Comparison of ENCODE assay signal across 8 mouse cellular contexts in the genomic region with DNA sequence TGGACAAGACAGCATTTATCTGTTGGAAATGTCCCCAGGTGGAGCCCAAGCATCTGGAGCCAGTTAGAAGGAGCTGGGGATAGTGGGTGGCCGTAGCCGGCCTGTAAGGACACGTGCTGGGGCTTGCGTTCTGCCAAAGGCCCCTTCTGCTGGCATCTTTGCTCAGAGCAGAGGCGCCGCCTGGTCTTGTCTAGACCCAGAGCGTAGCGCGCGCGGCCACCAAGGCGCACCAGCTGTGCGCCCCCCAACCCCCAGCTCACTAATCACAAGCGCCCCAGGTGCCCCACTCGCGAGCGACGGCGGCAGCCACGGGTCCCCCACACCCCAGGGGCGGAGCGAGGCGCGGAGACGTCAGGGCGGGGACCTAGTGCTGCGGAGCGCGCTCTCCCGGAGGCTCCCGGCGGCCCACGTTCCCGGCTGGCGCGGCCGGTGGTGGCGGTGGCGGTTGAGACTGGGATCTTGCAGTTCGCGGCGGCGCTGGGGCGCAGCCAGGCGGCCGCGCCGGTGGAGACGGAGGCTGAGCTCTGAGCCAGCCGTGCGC. TPM values are rescaled to one million over a fixed set of nuclear protein-coding genes. Genes with fewer than 3 reads are reported as not detected.
DNase-seq lines count a peak whose midpoint lies in the region; ATAC-seq lines count a peak whose summit lies in the region.

Pakap (plus strand) TSS at position 514 of the 541 bp plus-strand sequence.

- H3K36me3 ChIP-seq in hindbrain, embryonic 16.5 days (ENCODE audit: control insufficient read depth, insufficient read depth, low read length) = no peaks in the 10 kb centered on the region
- no peaks in the 10 kb centered on the region for H3K36me3 ChIP-seq in limb, embryonic 10.5 days
- H3K36me3 ChIP-seq in midbrain, embryonic 14.5 days (ENCODE audit: control insufficient read depth, insufficient read depth, low read length) = no peaks in the 10 kb centered on the region

- H3K4me2 ChIP-seq in hindbrain, embryonic 16.5 days (ENCODE audit: low read length) = peak within 1 kb of the TSS; percentile 96
- H3K4me2 ChIP-seq in midbrain, embryonic 14.5 days (ENCODE audit: low read length) = peak within 1 kb of the TSS; percentile 84

- H3K4me1 ChIP-seq in hindbrain, embryonic 16.5 days (ENCODE audit: control insufficient read depth, insufficient read depth, low read depth, low read length) = peaks cover 13% of the 10 kb centered on the region
- peaks cover 42% of the 10 kb centered on the region for H3K4me1 ChIP-seq in limb, embryonic 10.5 days
- no peaks in the 10 kb centered on the region; the same call in 1 of the 2 replicates for H3K4me1 ChIP-seq in midbrain, embryonic 14.5 days (ENCODE audit: control insufficient read depth, insufficient read depth, low read length)

- peak within 1 kb of the TSS; percentile 86 for H3K9ac ChIP-seq in hindbrain, embryonic 16.5 days (ENCODE audit: low read depth, low read length)
- H3K9ac ChIP-seq in midbrain, embryonic 14.5 days (replicated peaks; ENCODE audit: low read length) = peak within 1 kb of the TSS; percentile 72

- H3K4me3 ChIP-seq in hindbrain, embryonic 16.5 days (ENCODE audit: low read length) = peak within 1 kb of the TSS; percentile 75
- peak within 1 kb of the TSS; percentile 77 for H3K4me3 ChIP-seq in limb, embryonic 10.5 days
- H3K4me3 ChIP-seq in midbrain, embryonic 14.5 days (replicated peaks; ENCODE audit: low read depth, low read length) = peak within 1 kb of the TSS; percentile 50

- no peaks in the 10 kb centered on the region for H3K27me3 ChIP-seq in hindbrain, embryonic 16.5 days (replicated peaks; ENCODE audit: control insufficient read depth, insufficient read depth, low read length)
- peaks cover 15% of the 10 kb centered on the region for H3K27me3 ChIP-seq in limb, embryonic 10.5 days (ENCODE audit: low read depth, poor library complexity, severe bottlenecking)
- no peaks in the 10 kb centered on the region for H3K27me3 ChIP-seq in midbrain, embryonic 14.5 days (ENCODE audit: control insufficient read depth, insufficient read depth, low read length)

- no peaks in the 10 kb centered on the region for H3K9me3 ChIP-seq in hindbrain, embryonic 16.5 days (ENCODE audit: control insufficient read depth, low read length)
- no peaks in the 10 kb centered on the region for H3K9me3 ChIP-seq in limb, embryonic 10.5 days (replicated peaks)
- no peaks in the 10 kb centered on the region for H3K9me3 ChIP-seq in midbrain, embryonic 14.5 days (ENCODE audit: control insufficient read depth, low read length)

- ATAC-seq in hindbrain, embryonic 16.5 days = peak; percentile 91
- ATAC-seq in midbrain, embryonic 14.5 days (ENCODE audit: low FRiP score, low TSS enrichment) = peak; percentile 84
- no peak for ATAC-seq in erythroid progenitor cell, adult 5-6 weeks (replicated peaks; ENCODE audit: low FRiP score, poor library complexity, severe bottlenecking)

- WGBS in hindbrain, embryonic 16.5 days = under 1% methylated on average over 48 of the region's 51 CpGs
- WGBS in limb, embryonic 10.5 days = under 1% methylated on average over 51 of the region's 51 CpGs
- under 1% methylated on average over 47 of the region's 51 CpGs for WGBS in midbrain, embryonic 14.5 days

- peak; percentile 62 for DNase-seq in R1 (ENCODE audit: low read depth, low spot score)
- peak; percentile 66 to 71 for DNase-seq in cerebellum, postnatal 14 days
- DNase-seq in gastrocnemius, adult 18-20 months (ENCODE audit: low spot score) = peak; percentile 7
- DNase-seq in limb, embryonic 10.5 days (ENCODE audit: low spot score) = peak; percentile 83
- peak; percentile 80 for DNase-seq in midbrain, embryonic 14.5 days
- peak; percentile 28 for DNase-seq in telencephalon, adult 2 months (ENCODE audit: low read depth, low spot score)

- H3K27ac ChIP-seq in hindbrain, embryonic 16.5 days (ENCODE audit: low read depth, low read length) = peak within 1 kb of the TSS; percentile 83
- H3K27ac ChIP-seq in limb, embryonic 10.5 days = peak within 1 kb of the TSS; percentile 96
- peak within 1 kb of the TSS; percentile 77 for H3K27ac ChIP-seq in midbrain, embryonic 14.5 days (replicated peaks; ENCODE audit: low read depth, low read length)

RNA-seq across cellular contexts. Expression of gene Pakap, which starts in this region (rescaled TPM):
- 1 to 10 TPM; 2.8 to 4.8 TPM for total RNA-seq in gastrocnemius, adult 18-20 months (2021)
- 14.0 and 14.1 TPM in 2 replicates for polyA plus RNA-seq in hindbrain, embryonic 16.5 days (2015; fragmentation: Nextera tagmentation; extraction: Ambion mirVana)
- polyA plus RNA-seq in limb, embryonic 10.5 days (2016; fragmentation: Nextera tagmentation; extraction: Ambion mirVana) = 24.6 and 39.4 TPM in 2 replicates
- 6.4 and 10.7 TPM in 2 replicates for polyA plus RNA-seq in midbrain, embryonic 14.5 days (2014; fragmentation: Nextera tagmentation; extraction: Ambion mirVana)
- not detected in 2 replicates for total RNA-seq in erythroid progenitor cell, adult 5-6 weeks (2015; ENCODE audit: low replicate concordance)
- 1.2 TPM in 1 of 2 replicates, not detected in the other for total RNA-seq in erythroid progenitor cell, adult 5-6 weeks (2017; ENCODE audit: low replicate concordance)

Comparison
In these comparisons a context has a peak if more than half of its experiments do, and no peak if none do; other contexts are left out.
1. DNase-seq: peak in every context shown above with its lines; median percentile 83 in limb, embryonic 10.5 days; 80 in midbrain, embryonic 14.5 days; 68 in cerebellum, postnatal 14 days; 62 in R1; 28 in telencephalon, adult 2 months; 7 in gastrocnemius, adult 18-20 months.